Mouse (Mus musculus): ENCODE data around the gene Lancl3. TPM values are rescaled to one million over a fixed set of nuclear protein-coding genes. Genes with fewer than 3 reads are reported as not detected.
"Not testable (repeated sequence)": the region's sequence is repeated elsewhere in the genome, so short reads cannot be mapped to it uniquely, and the experiment has no call there.

Gene Lancl3
- polyA plus RNA-seq, 1 experiment: 2.9 TPM

DNA sequence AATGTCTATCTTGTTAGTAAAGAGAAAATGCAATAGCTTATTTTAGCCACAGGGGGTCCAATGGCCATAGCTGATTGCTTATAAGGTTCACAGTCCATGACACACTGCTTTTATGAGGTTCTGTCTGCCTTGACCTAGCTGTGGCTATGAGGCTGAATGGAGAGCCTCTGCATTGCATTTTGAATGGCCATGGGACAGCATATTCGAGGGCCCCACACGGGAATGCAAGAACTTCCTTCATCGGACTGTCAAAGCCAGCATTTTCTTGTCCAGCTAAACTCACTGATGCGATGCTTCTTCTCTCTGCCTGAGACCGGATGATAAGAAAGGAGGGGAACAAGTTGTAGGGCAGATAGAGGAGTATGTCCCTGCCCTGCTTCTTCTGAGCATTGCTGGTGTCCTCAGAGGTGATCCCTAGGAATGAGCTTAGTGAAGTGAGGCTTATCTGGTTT lies 98.7 kb downstream of the Lancl3 start:
- Histone ChIP-seq H3K4me1 (ENCODE audit: control insufficient read depth, insufficient read depth, low read length) (no peaks in the 10 kb centered on the region), H3K4me3 (ENCODE audit: insufficient read depth, low read length) (no peak overlapping the region), H3K27ac (ENCODE audit: insufficient read depth, low read length) (no peak overlapping the region)
- no peak for TF ChIP-seq POLR2A (IDR thresholded peaks at IDR 0.05; ENCODE audit: low read depth, low read length)
- TF ChIP-seq CTCF (IDR thresholded peaks at IDR 0.05; ENCODE audit: borderline replicate concordance, insufficient read depth, low read length): no peak

DNA sequence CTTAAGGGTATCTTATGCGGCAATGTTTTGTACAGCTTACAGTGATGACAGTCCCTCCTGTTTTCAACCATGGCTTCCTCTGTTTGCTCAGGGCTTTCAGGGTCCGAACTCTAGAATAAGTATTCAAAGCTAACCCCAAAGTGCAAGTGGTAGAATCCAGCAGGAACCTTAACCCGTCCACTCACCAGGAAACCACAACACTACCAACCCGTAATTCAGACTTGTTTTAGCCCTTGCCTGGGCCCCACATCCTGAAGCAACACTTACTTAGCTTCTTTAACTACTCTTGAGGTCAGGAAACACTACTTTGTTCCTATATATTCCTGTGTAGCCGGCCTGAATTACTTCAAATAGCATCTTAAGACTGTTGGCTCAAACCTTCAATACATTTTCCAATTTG lies 103.1 kb downstream of the Lancl3 start:
- Histone ChIP-seq H3K4me3 (ENCODE audit: insufficient read depth, low read length) (no peak overlapping the region), H3K27ac (ENCODE audit: insufficient read depth, low read length) (no peak overlapping the region), H3K4me1 (ENCODE audit: control insufficient read depth, insufficient read depth, low read length) (no peaks in the 10 kb centered on the region)
- TF ChIP-seq POLR2A (IDR thresholded peaks at IDR 0.05; ENCODE audit: low read depth, low read length): no peak
- TF ChIP-seq CTCF (IDR thresholded peaks at IDR 0.05; ENCODE audit: borderline replicate concordance, insufficient read depth, low read length): no peak

GRCm38 (mm10) chrX:9303455-9303854 lies 103.8 kb downstream of the Lancl3 start:
- H3K4me3 ChIP-seq (ENCODE audit: insufficient read depth, low read length): no peak overlapping the region
- TF ChIP-seq CTCF (IDR thresholded peaks at IDR 0.05; ENCODE audit: borderline replicate concordance, insufficient read depth, low read length) (no peak), POLR2A (IDR thresholded peaks at IDR 0.05; ENCODE audit: low read depth, low read length) (no peak)
- no peak overlapping the region for H3K27ac ChIP-seq (ENCODE audit: insufficient read depth, low read length)
- H3K4me1 ChIP-seq (ENCODE audit: control insufficient read depth, insufficient read depth, low read length): no peaks in the 10 kb centered on the region

DNA sequence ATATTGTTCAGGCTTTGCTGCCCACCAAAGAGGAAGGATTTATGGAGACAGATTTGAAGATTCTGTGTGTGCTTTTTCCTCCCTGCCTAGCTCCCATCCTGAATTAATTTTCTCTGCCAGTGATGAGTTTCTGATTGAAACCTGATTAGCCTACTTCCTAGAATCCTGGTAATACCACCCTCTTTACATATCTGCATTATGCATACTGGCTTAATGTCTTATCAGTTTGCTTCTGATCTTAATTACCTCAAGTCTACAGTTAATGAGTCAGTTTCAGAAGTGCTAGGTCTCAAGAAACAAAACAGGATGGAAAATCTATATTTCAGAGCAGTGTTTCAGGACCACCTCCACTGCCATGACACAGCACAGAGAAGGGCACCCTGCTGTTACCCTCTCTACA lies 116.8 kb downstream of the Lancl3 start:
- H3K4me3 ChIP-seq (ENCODE audit: insufficient read depth, low read length); H3K4me1 ChIP-seq (ENCODE audit: control insufficient read depth, insufficient read depth, low read length); H3K27ac ChIP-seq (ENCODE audit: insufficient read depth, low read length): not testable (repeated sequence)

Other genes with a start within 250 kb of the Lancl3 start
- not detected in 2 replicates for gene Fthl17b, start 236.9 kb upstream of the Lancl3 start, polyA plus RNA-seq (2011; ENCODE audit: insufficient read length, low read depth, missing spikeins)
- gene Fthl17c, start 223.3 kb upstream of the Lancl3 start, polyA plus RNA-seq (2011; ENCODE audit: insufficient read length, low read depth, missing spikeins): not detected in 2 replicates
- not detected in 2 replicates for gene Fthl17d, start 213.1 kb upstream of the Lancl3 start, polyA plus RNA-seq (2011; ENCODE audit: insufficient read length, low read depth, missing spikeins)
- not detected in 2 replicates for gene Fthl17e, start 166.4 kb upstream of the Lancl3 start, polyA plus RNA-seq (2011; ENCODE audit: insufficient read length, low read depth, missing spikeins)
- not detected in 2 replicates for gene Fthl17f, start 136.9 kb upstream of the Lancl3 start, polyA plus RNA-seq (2011; ENCODE audit: insufficient read length, low read depth, missing spikeins)
- not detected in 2 replicates for gene 4930402K13Rik, start 95.3 kb upstream of the Lancl3 start, polyA plus RNA-seq (2011; ENCODE audit: insufficient read length, low read depth, missing spikeins)
- gene Gm14862, start 57.0 kb downstream of the Lancl3 start, polyA plus RNA-seq (2011; ENCODE audit: insufficient read length, low read depth, missing spikeins): not detected in 2 replicates
- 2.8 and 4.2 TPM in 2 replicates for gene Xk, start 72.9 kb downstream of the Lancl3 start, polyA plus RNA-seq (2011; ENCODE audit: insufficient read length, low read depth, missing spikeins)
- not detected in 2 replicates for gene H2al1m, start 83.9 kb downstream of the Lancl3 start, polyA plus RNA-seq (2011; ENCODE audit: insufficient read length, low read depth, missing spikeins)
- gene H2al1k, start 150.7 kb downstream of the Lancl3 start, polyA plus RNA-seq (2011; ENCODE audit: insufficient read length, low read depth, missing spikeins): not detected in 2 replicates

Measured in embryonic fibroblast, embryonic 13.5 days (primary cell).